Mouse (Mus musculus) CH12.LX (cell line): ENCODE results near the gene Cacnb3. TPM values are rescaled to one million over a fixed set of nuclear protein-coding genes. Genes with fewer than 3 reads are reported as not detected.
A peak's percentile ranks its signal among the peaks of the same experiment; 100 is the strongest.

ENCODE experiments used
- DNase-seq: peaks from one replicate; pipeline ENCODE4 v3.0.0-alpha.2; 2013; ENCODE audit errors: extremely low read depth
- H3K27ac ChIP-seq: 2 replicates; pipeline ENCODE4 v1.5.1; 2012; ENCODE audit warnings: low read depth, mild to moderate bottlenecking, control low read depth, moderate library complexity; ENCODE audit not compliant: insufficient read depth
- H3K27me3 ChIP-seq: replicated peaks from 2 replicates; pipeline ENCODE3; 2012; ENCODE audit warnings: inconsistent platforms
- H3K36me3 ChIP-seq, 2 experiments: replicated peaks in 1 of 2; 2 replicates each; pipeline versions ENCODE3 to v1.6.1; 2012; ENCODE audit warnings: inconsistent platforms in 1 of 2, low read length in 1 of 2, mild to moderate bottlenecking in 1 of 2, mixed read lengths in 1 of 2, moderate library complexity in 1 of 2; ENCODE audit not compliant: control insufficient read depth in 1 of 2, insufficient read depth in 1 of 2
- H3K4me1 ChIP-seq, 2 experiments: 2 replicates each; pipeline ENCODE4 v1.6.1; 2012; ENCODE audit warnings: inconsistent platforms in 1 of 2, moderate library complexity in 1 of 2; ENCODE audit not compliant: insufficient read depth in 2 of 2, control insufficient read depth in 1 of 2
- H3K4me2 ChIP-seq: 2 replicates; pipeline ENCODE4 v1.6.1; 2012; ENCODE audit warnings: low read depth, mild to moderate bottlenecking, control low read depth; ENCODE audit not compliant: poor library complexity, insufficient read depth, severe bottlenecking
- H3K4me3 ChIP-seq, 3 experiments: fragments of 150-350 bp in 1 of 3; sonication (generic) in 1 of 3; replicated peaks in 1 of 3; 2 replicates each; pipeline versions ENCODE3 to v1.5.1; 2011 to 2012; ENCODE audit warnings: low read depth in 2 of 3, low read length in 2 of 3, mild to moderate bottlenecking in 2 of 3, moderate library complexity in 2 of 3, control low read depth in 1 of 3, improper control_type of control experiment in 1 of 3, inconsistent platforms in 1 of 3, mixed read lengths in 1 of 3; ENCODE audit not compliant: poor library complexity in 1 of 3
- H3K79me2 ChIP-seq: replicated peaks from 2 replicates; pipeline ENCODE4 v1.6.1; 2012; ENCODE audit warnings: mild to moderate bottlenecking, moderate library complexity; ENCODE audit not compliant: control insufficient read depth, poor library complexity, insufficient read depth, severe bottlenecking; ENCODE audit errors: extremely low read depth
- H3K9ac ChIP-seq: 2 replicates; pipeline ENCODE4 v1.6.1; 2012; ENCODE audit warnings: low read depth, mild to moderate bottlenecking, control low read depth, moderate library complexity; ENCODE audit not compliant: insufficient read depth
- H3K9me3 ChIP-seq: replicated peaks from 2 replicates; pipeline ENCODE3; 2012; ENCODE audit warnings: low read length, inconsistent platforms, mixed read lengths
- BHLHE40 ChIP-seq: IDR thresholded peaks from 2 replicates; pipeline ENCODE4 v1.6.1; 2011; ENCODE audit warnings: mild to moderate bottlenecking, low read depth, low read length, improper control_type of control experiment
- CHD2 ChIP-seq: IDR thresholded peaks from 2 replicates; pipeline ENCODE4 v1.6.1; 2011; ENCODE audit warnings: low read length, improper control_type of control experiment
- ELF1 ChIP-seq: IDR thresholded peaks from 2 replicates; pipeline ENCODE4 v1.6.1; 2014; ENCODE audit warnings: low read depth, mild to moderate bottlenecking, inconsistent platforms, low read length, improper control_type of control experiment
- EP300 ChIP-seq: IDR thresholded peaks from 2 replicates; pipeline ENCODE4 v1.6.1; 2011; ENCODE audit warnings: low read length, improper control_type of control experiment
- GABPA ChIP-seq: IDR thresholded peaks from 2 replicates; pipeline ENCODE4 v1.6.1; 2012; ENCODE audit warnings: low read depth, low read length, improper control_type of control experiment, inconsistent platforms; ENCODE audit not compliant: insufficient replicate concordance
- IRF4 ChIP-seq: IDR thresholded peaks from 2 replicates; pipeline ENCODE4 v1.6.1; 2014; ENCODE audit warnings: low read depth, mild to moderate bottlenecking, inconsistent platforms, low read length, improper control_type of control experiment
- JUND ChIP-seq: conservative IDR thresholded peaks from 2 replicates; pipeline ENCODE4 v1.6.1; 2011; ENCODE audit warnings: low read depth, low read length, improper control_type of control experiment
- MAX ChIP-seq: IDR thresholded peaks from 2 replicates; pipeline ENCODE4 v1.6.1; 2011; ENCODE audit warnings: low read length, improper control_type of control experiment
- MEF2A ChIP-seq: IDR thresholded peaks from 2 replicates; pipeline ENCODE4 v1.6.1; 2014; ENCODE audit warnings: low read depth, mild to moderate bottlenecking, inconsistent platforms, low read length, improper control_type of control experiment, borderline replicate concordance
- MXI1 ChIP-seq: IDR thresholded peaks from 2 replicates; pipeline ENCODE4 v1.6.1; 2011; ENCODE audit warnings: mild to moderate bottlenecking, low read depth, low read length, improper control_type of control experiment
- NRF1 ChIP-seq: IDR thresholded peaks from 2 replicates; pipeline ENCODE4 v1.6.1; 2014; ENCODE audit warnings: low read depth, mild to moderate bottlenecking, inconsistent platforms, low read length, improper control_type of control experiment, moderate library complexity
- PAX5 ChIP-seq: IDR thresholded peaks from 2 replicates; pipeline ENCODE4 v1.6.1; 2012; ENCODE audit warnings: low read length, inconsistent platforms, mixed read lengths
- POLR2A ChIP-seq: IDR thresholded peaks from 2 replicates; pipeline ENCODE4 v1.6.1; 2011; ENCODE audit warnings: low read depth, mild to moderate bottlenecking, improper control_type of control experiment, low read length
- RAD21 ChIP-seq: IDR thresholded peaks from 2 replicates; pipeline ENCODE4 v1.6.1; 2011; ENCODE audit warnings: low read depth, mild to moderate bottlenecking, low read length, improper control_type of control experiment, moderate library complexity
- RCOR1 ChIP-seq: conservative IDR thresholded peaks from 2 replicates; pipeline ENCODE4 v1.6.1; 2012; ENCODE audit warnings: low read depth, mild to moderate bottlenecking, inconsistent platforms, low read length, improper control_type of control experiment
- TBP ChIP-seq: conservative IDR thresholded peaks from 2 replicates; pipeline ENCODE4 v1.6.1; 2011; ENCODE audit warnings: low read depth, low read length, improper control_type of control experiment
- ZKSCAN1 ChIP-seq: IDR thresholded peaks from 2 replicates; pipeline ENCODE4 v1.6.1; 2012; ENCODE audit warnings: low read depth, inconsistent platforms, low read length, improper control_type of control experiment, borderline replicate concordance
- ZNF384 ChIP-seq: IDR thresholded peaks from 2 replicates; pipeline ENCODE4 v1.6.1; 2012; ENCODE audit warnings: low read depth, low read length, improper control_type of control experiment, inconsistent platforms
- dilution Hi-C: fragments of 300-500 bp; cut with MboI; formaldehyde crosslinking; loops from 2 replicates; pipeline ENCODE4 v1.14.3; 2020; ENCODE audit warnings: low sequenced_read_pairs; ENCODE audit not compliant: extremely low pct_unique_long_range_greater_than_20kb, extremely low pct_ligation_motif_present
- in situ Hi-C: fragments of 300-500 bp; cut with MboI; formaldehyde crosslinking; loops from 3 replicates; pipeline ENCODE4 v1.14.3; 2019; ENCODE audit warnings: low sequenced_read_pairs, low pct_ligation_motif_present, low pct_unique_long_range_greater_than_20kb, mixed read lengths
- polyA plus RNA-seq: library from polyadenylated mRNA; unstranded; fragments of >175 nt; gene quantifications from 2 replicates; pipeline ENCODE4 v1.2.1, GENCODE M21; 2012; ENCODE audit warnings: low read depth; ENCODE audit not compliant: insufficient read length
- total RNA-seq, 2 experiments: library from RNA; depleted of rRNA; stranded (reverse); fragments of 300-350 nt in 1 of 2; fragments of >200 nt in 1 of 2; gene quantifications; 2 replicates each; pipeline ENCODE4 v1.2.3; 2012 to 2014

Cacnb3 gene
- total and polyA plus RNA-seq, 3 experiments, result 2.5 to 7.0 (median 4.3) TPM

DNA sequence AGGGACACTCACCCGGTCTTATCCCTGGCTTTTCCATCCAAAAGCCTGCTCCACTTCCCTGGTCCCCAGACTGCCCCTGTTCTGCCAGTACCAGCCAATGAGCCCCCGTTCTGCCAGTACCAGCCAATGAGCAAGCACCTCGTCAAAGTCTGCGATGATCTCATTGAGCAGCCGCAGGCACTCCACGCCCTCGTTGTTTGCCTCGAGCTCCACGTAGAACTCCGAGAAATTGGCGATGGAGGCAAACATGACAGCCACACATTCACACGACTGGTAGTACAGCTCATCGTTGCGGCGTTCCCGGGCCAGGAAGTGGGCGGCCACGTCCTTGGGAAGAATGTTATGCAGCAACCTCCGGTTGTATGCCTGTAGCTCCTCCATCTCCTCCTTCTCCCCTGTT lies 36.4 kb upstream of the Cacnb3 start:
- H3K4me3 ChIP-seq, result peak overlapping the region in 1 of 3 experiments; percentile 29
- in situ Hi-C loops, result no loop called here
- H3K79me2 ChIP-seq, result no peaks in the 10 kb centered on the region
- H3K9me3 ChIP-seq, result no peaks in the 10 kb centered on the region
- TF ChIP-seq MAX, result 0 out of 2 replicates have a peak, but pooled peaks have one; percentile 47
- peak; percentile 20; the same call in 1 of the 2 replicates for TF ChIP-seq ELF1
- no peak for TF ChIP-seq CHD2
- peak; percentile 41; the same call in 1 of the 2 replicates for TF ChIP-seq NRF1
- TF ChIP-seq MXI1, result 0 out of 2 replicates have a peak, but pooled peaks have one; percentile 30
- TF ChIP-seq ZKSCAN1, result no peak
- TF ChIP-seq POLR2A, result peak; percentile 27; the same call in 1 of the 2 replicates
- H3K27me3 ChIP-seq, result peaks cover 95% of the 10 kb centered on the region
- H3K36me3 ChIP-seq, result no peaks in the 10 kb centered on the region
- H3K4me1 ChIP-seq, result peaks cover 16 to 18% of the 10 kb centered on the region in 2 experiments
- dilution Hi-C loops, result no loop called here
- no peak overlapping the region for H3K27ac ChIP-seq
- DNase-seq, result no peak
- H3K9ac ChIP-seq, result no peak overlapping the region
- peak overlapping the region; percentile 13 for H3K4me2 ChIP-seq

DNA sequence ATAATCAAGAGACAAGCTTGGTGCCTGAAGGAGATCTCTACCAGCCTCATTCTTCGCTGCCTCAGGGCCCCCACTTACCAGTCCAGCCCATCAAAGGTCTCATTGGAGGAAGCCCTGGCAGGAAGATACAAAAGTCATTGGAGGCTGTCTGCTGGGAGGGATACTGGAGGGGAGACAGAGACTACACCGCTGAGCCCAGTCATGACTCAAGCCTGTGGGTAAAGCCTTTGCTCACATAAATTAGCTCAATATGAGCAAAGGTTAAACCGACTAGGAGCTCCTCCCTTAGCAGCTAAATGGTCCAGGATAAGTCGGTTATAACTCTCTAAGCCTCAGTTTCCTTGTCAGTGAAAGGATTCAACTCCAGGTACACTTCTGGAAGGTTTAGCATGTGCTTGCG lies 35.6 kb upstream of the Cacnb3 start:
- no peaks in the 10 kb centered on the region for H3K79me2 ChIP-seq
- H3K9ac ChIP-seq, result no peak overlapping the region
- in situ Hi-C loops (no loop called here), dilution Hi-C loops (no loop called here)
- H3K4me2 ChIP-seq, result no peak overlapping the region
- DNase-seq, result no peak
- H3K27ac ChIP-seq, result no peak overlapping the region
- H3K4me1 ChIP-seq, result peaks cover 17 to 18% of the 10 kb centered on the region in 2 experiments
- peaks cover 94% of the 10 kb centered on the region for H3K27me3 ChIP-seq
- no peaks in the 10 kb centered on the region for H3K36me3 ChIP-seq
- H3K4me3 ChIP-seq, result no peak overlapping the region
- no peaks in the 10 kb centered on the region for H3K9me3 ChIP-seq
- TF ChIP-seq MAX, result no peak
- no peak for TF ChIP-seq GABPA
- no peak for TF ChIP-seq ELF1
- TF ChIP-seq BHLHE40, result no peak
- TF ChIP-seq ZKSCAN1, result no peak
- no peak for TF ChIP-seq ZNF384
- TF ChIP-seq, all 38 proteins: peak for 0

DNA sequence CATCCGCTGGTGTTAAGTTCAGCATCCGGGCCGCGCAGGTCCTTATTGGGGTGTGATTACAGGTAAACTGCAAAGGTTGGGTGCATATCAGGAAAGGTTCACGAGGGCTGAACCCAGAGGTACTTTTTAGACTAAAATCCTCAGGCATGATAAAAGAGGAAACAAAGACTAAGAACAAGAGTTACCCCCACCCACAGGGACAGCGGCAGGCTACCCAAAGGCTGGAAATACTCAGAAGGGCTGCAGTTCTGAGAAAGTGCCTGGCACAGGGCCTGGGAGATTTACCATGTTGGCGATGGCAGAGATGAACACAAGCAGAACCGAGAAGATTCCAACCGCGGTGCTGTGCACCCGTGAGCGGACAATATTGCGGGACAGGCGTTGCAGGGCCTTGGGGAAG lies 34.0 kb upstream of the Cacnb3 start:
- Histone ChIP-seq H3K79me2 (no peaks in the 10 kb centered on the region), H3K9ac (no peak overlapping the region), H3K9me3 (no peaks in the 10 kb centered on the region), H3K36me3 (no peaks in the 10 kb centered on the region), H3K27ac (no peak overlapping the region), H3K4me3 (no peak overlapping the region), H3K27me3 (peaks cover 94% of the 10 kb centered on the region), H3K4me2 (no peak overlapping the region), H3K4me1 (peaks cover 22 to 23% of the 10 kb centered on the region in 2 experiments)
- peak; percentile 35 for DNase-seq
- TF ChIP-seq IRF4 (peak; percentile 68; the same call in 1 of the 2 replicates), RCOR1 (no peak), JUND (0 out of 2 replicates have a peak, but pooled peaks have one; percentile 36), BHLHE40 (0 out of 2 replicates have a peak, but pooled peaks have one; percentile 35), PAX5 (no peak), MAX (no peak), EP300 (peak; percentile 66), MEF2A (peak; percentile 16; the same call in 1 of the 2 replicates), TBP (no peak), RAD21 (no peak)
- dilution Hi-C loops (no loop called here), in situ Hi-C loops (no loop called here)
